Mouse (Mus musculus): ENCODE results near the gene Calr3.

Calr3 gene

DNA sequence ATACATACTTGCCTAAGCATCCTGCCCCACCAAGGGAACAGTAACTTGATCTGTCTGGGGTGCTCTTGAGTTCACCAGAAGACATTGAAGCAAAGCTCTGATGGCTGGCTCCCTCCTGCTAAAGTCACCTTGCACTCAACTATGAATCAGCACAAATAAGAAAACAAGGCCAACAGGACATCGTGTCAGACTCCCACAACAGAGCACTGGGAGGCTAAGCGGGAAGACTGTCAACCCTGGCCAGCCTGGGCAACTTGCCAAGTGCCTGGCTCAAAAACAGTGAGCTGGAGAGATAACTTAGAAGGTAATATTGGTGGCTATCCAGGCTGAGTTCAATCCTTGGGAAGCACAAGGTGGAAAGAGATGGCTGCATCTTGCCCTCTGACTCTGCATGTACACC lies 8.7 kb downstream of the Calr3 start:
- DNase-seq: peak; percentile 68

DNA sequence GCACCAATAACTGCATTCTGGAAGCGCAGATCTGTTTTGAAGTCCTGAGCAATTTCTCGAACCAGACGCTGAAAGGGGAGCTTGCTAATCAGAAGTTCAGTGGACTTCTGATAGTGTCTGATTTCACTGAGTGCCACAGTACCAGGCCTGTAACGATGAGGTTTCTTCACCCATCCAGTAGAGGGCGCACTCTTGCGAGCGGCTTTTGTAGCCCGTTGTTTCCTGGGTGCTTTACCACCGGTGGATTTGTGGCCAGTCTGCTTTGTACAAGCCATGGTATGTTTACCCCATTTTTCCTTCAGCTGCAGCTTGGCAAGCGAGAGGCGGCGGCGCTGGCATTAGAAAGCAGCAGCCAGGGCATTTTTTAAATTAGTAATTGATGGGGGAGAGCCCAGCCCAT lies 14.0 kb downstream of the Calr3 start:
- no peak for DNase-seq

DNA sequence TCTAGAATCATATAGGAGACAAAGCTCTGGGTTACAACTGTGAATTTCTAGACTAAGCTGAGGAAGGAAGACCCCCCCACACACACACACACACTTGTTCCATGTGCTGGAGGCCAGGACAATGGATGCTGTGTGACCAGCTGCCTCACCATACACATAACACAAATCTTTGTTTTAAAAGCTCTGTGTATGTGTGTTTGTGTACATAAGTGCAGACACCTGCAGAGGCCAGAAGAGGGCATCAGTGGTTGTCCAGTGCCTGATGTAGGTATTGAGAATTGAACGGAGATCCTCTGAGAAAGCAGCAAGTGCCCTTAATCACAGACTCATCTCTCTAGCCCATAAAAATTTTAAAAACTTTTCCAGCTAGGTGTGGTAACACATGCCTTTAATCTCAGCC lies 20.7 kb downstream of the Calr3 start:
- DNase-seq: no peak

DNA sequence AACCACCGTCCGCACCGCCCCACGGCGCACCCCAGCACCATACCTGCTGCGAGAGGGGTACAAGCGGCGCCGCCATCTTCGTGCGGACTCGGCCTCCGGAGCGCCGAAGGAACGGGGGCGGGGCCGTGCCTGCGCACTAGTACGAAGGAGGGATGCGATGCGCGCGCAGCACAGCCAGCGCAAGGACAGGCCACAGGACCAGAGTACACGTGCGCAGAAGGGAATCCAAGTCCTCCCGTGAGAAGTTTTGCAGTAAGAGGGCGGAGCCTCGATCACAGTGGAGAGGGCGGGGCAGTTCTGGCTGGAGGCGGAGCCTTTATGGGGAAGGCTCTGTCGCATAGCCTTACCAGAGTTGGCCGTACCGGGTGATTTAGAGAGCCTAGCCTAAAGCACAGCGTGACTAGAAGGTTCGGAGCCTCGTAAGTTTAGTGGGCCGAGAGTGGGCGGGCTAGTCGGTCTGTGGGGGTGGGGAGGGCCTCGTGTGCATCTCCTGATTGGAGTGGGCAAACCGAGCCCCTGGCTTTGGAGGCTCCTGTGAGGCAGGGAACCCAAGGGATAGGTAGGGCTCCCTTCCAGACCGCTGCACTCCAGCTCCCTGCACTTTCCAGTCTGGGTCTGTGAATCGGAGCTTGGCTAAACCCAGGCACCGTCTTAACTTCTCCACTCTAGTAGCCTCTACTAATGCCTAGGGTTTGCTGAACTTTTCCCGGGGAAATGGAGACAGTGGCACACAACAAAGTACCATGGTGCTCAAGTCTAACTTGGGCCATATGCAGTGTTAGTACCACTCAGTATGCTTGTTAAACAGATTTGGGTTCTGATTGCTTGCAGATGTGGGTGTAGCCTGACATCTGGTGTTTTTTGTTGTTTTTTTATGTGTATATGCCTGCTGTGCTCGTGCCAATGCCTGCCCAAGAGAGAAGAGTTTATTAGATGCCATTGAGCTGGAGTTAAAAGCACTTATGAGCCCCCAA lies 22.0 kb downstream of the Calr3 start, which contains the start of gene Eps15l1:
Gene Eps15l1 (minus strand): TSS at position 99 of the 974 bp plus-strand sequence.
- peak; percentile 99 for DNase-seq

DNA sequence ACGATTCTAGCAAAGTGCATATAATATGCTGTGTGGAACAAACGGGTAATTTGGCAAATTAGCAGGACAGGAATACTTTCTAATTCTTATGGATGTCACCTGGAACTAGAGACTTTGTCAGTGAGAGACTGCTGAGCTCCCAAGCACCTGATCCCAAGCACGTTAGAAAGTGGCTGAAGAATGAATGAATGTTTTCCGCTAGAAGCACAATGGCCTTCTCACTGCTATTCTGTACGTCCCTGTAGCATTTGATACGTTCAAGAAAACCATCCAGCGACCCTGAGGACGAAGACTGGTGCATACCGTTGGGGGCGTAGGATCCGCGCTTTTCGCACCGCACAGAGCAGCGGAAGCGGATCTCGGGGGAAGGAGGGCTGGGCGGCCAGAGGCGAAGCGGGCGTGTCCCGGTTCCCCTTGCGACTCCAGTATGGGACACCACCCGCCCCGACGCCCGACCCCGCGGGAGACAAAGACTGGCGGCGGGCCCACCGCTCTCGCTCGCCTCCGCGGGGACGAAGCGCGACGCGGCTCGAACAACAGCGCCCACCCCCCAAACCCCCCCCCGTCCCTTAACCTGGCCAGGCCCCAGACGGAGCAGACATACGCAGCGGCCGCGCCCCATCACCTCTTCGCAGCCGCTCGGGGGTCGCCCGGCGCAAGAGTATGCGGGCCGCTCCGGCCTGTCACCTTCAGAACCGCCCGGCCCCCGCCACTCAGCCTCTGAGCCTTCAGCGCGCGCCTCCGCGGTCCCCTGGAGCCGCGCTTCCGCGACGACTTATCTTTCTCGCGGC lies 22.9 kb downstream of the Calr3 start:
- DNase-seq: peak; percentile 34

DNA sequence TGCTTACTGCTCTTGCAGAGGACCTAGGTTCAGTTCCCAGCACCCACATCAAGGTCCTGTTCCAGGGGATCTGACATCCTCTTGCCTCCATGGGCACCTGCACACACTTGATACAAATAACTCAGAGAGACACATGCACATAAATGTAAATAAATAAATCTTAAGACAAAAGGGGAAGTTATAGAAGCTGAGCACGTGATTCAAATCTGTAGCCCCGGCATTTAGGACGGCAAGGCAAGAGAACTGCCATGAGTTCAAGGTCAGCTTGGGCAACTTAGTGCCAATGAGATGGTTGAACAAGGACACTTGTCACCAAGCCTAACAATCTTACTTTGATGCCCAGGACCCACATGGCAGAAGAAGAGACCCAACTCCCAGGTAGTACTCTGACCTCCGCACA lies 25.6 kb downstream of the Calr3 start:
- no peak for DNase-seq

GRCm38 (mm10) chr8:72415252-72415651 lies 28.4 kb downstream of the Calr3 start:
- no peak for DNase-seq

- DNase-seq: no peak
These were observed 29.8 kb downstream of the Calr3 start for GRCm38 (mm10) chr8:72413839-72414238.

GRCm38 (mm10) chr8:72409443-72409842 lies 34.2 kb downstream of the Calr3 start:
- no peak for DNase-seq

DNA sequence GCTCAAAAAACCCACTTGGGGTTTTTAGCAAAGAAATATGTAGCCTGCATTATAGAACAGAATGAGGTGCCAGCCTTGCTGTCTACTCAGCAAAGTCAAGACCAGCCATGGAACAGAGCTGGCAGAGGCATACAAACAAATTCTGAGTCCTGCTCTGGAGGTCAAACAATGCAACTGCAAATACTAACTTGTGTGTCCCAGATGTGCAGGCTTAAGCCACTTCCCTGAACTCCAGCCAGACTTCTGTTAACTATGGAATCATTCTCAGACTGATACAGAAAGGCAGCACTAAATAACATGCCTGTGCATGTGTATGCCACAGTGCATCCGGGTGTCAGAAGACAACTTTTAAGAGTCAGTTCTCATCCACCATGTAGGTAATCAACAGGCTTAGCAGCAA lies 35.8 kb downstream of the Calr3 start:
- no peak for DNase-seq

DNA sequence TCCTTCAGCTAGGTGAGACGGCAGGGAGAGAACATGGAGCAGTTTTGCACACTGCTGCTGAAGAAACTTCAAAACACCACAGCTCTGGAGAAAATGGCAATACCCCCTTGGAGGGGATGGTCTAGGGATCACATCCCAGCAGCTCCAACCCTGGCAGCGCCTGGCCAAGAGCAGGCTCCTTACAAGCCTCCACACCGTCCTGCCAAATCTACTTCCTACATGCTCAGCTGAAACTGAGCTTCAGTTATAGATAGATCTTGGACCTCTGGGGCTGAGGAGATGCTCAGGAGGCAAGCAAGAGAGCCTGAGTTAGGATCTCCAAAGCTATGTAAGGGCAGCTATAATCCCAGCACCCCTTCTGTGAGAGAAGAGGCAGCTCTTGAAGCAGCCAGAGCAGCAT lies 40.7 kb downstream of the Calr3 start:
- DNase-seq: no peak

- no peak for DNase-seq
These were observed 42.3 kb downstream of the Calr3 start for GRCm38 (mm10) chr8:72401381-72401780.

DNA sequence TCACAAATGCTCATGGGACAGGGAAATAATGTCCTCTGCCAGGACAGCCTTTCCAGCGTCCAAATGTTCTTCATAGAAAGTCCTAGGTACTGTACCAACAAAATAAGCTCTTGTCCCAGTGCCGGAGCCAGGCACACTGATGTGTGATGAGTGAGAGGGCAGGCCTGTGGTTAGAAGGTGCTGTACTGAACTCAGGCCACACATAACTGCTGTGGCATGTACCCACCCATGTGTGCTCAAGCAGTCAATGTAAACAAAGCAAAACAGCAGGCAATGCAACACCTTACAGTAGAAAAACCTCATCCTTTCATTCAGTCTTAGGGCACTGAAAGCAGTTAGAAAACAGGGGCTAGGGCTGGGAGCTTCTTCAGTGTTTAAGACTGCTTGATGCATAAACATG lies 57.9 kb downstream of the Calr3 start:
- DNase-seq: no peak

DNA sequence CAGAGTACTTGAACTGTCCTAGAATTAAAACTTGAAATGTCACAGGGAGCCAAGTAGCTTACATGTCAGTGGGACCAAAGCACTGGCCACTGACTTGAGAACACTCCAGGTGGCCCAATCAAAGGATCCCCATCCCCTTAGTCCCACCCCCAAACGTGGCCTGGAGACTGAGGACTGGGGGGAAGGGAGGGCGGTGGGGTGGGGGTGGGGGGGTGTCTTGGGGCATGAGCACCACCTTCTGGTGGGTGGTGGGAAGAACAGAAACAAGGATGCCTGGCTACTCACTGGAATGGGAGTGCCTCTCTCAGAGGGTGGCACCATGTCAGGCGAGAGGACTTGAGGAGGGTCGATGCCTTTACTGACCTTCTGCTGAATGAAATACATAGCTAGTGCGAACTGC lies 61.3 kb downstream of the Calr3 start:
- no peak for DNase-seq

GRCm38 (mm10) chr8:72380656-72381055 lies 63.0 kb downstream of the Calr3 start:
- no peak for DNase-seq

- no peak for DNase-seq
These were observed 66.8 kb downstream of the Calr3 start for GRCm38 (mm10) chr8:72376900-72377299.

DNA sequence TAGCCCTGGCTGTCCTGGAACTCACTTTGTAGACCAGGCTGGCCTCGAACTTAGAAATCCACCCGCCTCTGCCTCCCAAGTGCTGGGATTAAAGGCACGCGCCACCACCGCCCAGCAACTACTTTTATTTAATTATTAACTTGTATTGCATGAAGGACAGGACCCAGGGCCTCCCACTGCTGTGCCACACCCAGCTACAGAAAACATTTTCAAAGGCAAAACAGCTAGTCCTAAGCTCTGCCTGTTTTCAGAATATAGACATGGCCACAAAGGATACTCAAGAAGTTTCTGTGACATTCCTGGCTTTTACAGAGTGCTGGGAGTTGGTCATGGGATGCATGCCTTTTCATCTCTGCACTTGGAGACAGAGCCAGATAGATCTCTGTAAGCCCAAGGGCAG lies 67.4 kb downstream of the Calr3 start:
- DNase-seq: no peak

DNA sequence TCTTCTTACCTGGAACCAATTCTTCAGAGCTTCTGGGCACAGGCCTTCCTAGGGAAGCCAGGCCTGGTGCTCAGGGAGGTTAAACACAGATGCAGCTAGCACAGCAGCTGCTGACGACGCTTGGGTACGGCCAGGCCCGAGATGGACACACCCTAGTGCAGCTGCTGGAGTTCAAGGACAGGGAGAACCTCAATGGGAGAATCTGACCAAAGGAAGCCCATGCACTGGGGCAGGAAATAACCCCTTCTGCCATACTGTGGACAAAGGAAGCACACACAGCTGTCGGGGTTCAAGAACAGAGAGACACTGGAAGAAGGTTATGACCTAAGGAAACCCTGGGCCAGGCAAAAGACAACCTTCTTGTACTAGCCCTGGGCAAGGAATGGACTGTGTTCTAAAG lies 68.5 kb downstream of the Calr3 start:
- no peak for DNase-seq

All from kidney, adult 18-20 months (tissue).